Comparison of ENCODE assay signal across 13 mouse cellular contexts in genomic region chr7:29233745-29234144, GRCm38 (mm10). TPM values are rescaled to one million over a fixed set of nuclear protein-coding genes. Genes with fewer than 3 reads are reported as not detected.
DNase-seq lines count a peak whose midpoint lies in the region; ATAC-seq and TF ChIP-seq lines count a peak whose summit lies in the region.
"Had no signal": no experiment of that assay in that cellular context is flagged by ENCODE, and none has a peak within 500 bp of the region (broad histone marks: within the 10 kb centered on the region; RNA-seq: fewer than 3 reads in every experiment).

No protein-coding gene starts in this region.

- H3K9ac ChIP-seq in lung, embryonic 16.5 days (ENCODE audit: low read length), result 0 out of 2 replicates have a peak overlapping the region, but pooled peaks have one; percentile 7
- H3K9ac ChIP-seq: forebrain, embryonic 15.5 days; neural tube, embryonic 12.5 days had no signal

- no peak overlapping the region for H3K4me3 ChIP-seq in testis, adult 2 months (ENCODE audit: control insufficient read depth, low read depth, low read length)
- no peak overlapping the region for H3K4me3 ChIP-seq in lung, embryonic 16.5 days (ENCODE audit: low read length)
- H3K4me3 ChIP-seq: forebrain, embryonic 15.5 days; left cerebral cortex, adult 2 months; neural tube, embryonic 12.5 days had no signal

- no peaks in the 10 kb centered on the region for H3K27me3 ChIP-seq in testis, adult 2 months (ENCODE audit: control insufficient read depth, insufficient read depth, low read length)
- peaks cover 6% of the 10 kb centered on the region; the same call in 1 of the 2 replicates for H3K27me3 ChIP-seq in lung, embryonic 16.5 days (ENCODE audit: control insufficient read depth, insufficient read depth, low read depth, low read length)

- H3K4me1 ChIP-seq in testis, adult 2 months (ENCODE audit: control insufficient read depth, insufficient read depth, low read length), result peaks cover 5% of the 10 kb centered on the region
- H3K4me1 ChIP-seq in lung, embryonic 16.5 days (replicated peaks; ENCODE audit: control insufficient read depth, insufficient read depth, low read length), result peaks cover 10% of the 10 kb centered on the region; the same call in 1 of the 2 replicates

- H3K27ac ChIP-seq in testis, adult 2 months (ENCODE audit: control insufficient read depth, insufficient read depth, low read depth, low read length), result peak overlapping the region; percentile 7; the same call in 1 of the 2 replicates
- peak overlapping the region; percentile 51 for H3K27ac ChIP-seq in lung, embryonic 16.5 days (ENCODE audit: low read length)
- H3K27ac ChIP-seq: forebrain, embryonic 15.5 days; left cerebral cortex, adult 2 months; neural tube, embryonic 12.5 days had no signal

- TF ChIP-seq POLR2A in testis, adult 2 months (IDR thresholded peaks at IDR 0.05; ENCODE audit: control insufficient read depth, low read depth, low read length), result no peak

- H3K4me2 ChIP-seq in lung, embryonic 16.5 days (ENCODE audit: low read depth, low read length), result no peak overlapping the region
- H3K4me2 ChIP-seq: forebrain, embryonic 15.5 days; neural tube, embryonic 12.5 days had no signal

- DNase-seq in testis, postnatal 10 days (ENCODE audit: low spot score), result no peak
- DNase-seq in heart, adult 8-10 months (ENCODE audit: low spot score), result peak; percentile 68
- no peak for DNase-seq in gastrocnemius, postnatal 10 days
- DNase-seq in embryo, embryonic 10 days (ENCODE audit: low spot score), result no peak
- DNase-seq: adrenal gland, postnatal 25 days; cerebellum, postnatal 10 days had no signal

- no peaks in the 10 kb centered on the region for H3K36me3 ChIP-seq in testis, adult 2 months (ENCODE audit: control insufficient read depth, insufficient read depth, low read length)
- no peaks in the 10 kb centered on the region for H3K36me3 ChIP-seq in lung, embryonic 16.5 days (ENCODE audit: control insufficient read depth, insufficient read depth, low read length)
- H3K36me3 ChIP-seq: forebrain, embryonic 15.5 days; G1E; neural tube, embryonic 12.5 days had no signal

- no peaks in the 10 kb centered on the region for H3K9me3 ChIP-seq in lung, embryonic 16.5 days (ENCODE audit: control insufficient read depth, low read length)
- H3K9me3 ChIP-seq: forebrain, embryonic 15.5 days; neural tube, embryonic 12.5 days had no signal

- no peak for ATAC-seq in lung, embryonic 16.5 days (ENCODE audit: low read depth)
- ATAC-seq in erythroblast, adult 5-6 weeks (replicated peaks; ENCODE audit: low FRiP score, poor library complexity, severe bottlenecking), result no peak
- ATAC-seq: forebrain, embryonic 15.5 days had no signal

- no peak for TF ChIP-seq CTCF in testis, adult 2 months (IDR thresholded peaks at IDR 0.05; ENCODE audit: control insufficient read depth, insufficient read depth, insufficient replicate concordance, low read depth, low read length)

- WGBS in lung, embryonic 16.5 days, result 43% methylated on average over 6 of the region's 6 CpGs

RNA-seq across cellular contexts. Expression of gene Kcnk6, which starts 1.4 kb away (rescaled TPM):
- polyA plus RNA-seq in testis, adult 2 months (2012; rRNA removed), result 4.8 and 5.8 TPM in 2 replicates
- 1 to 10 TPM; 1.5 to 2.3 (median 2.0) TPM for total RNA-seq in heart, adult 8-10 months (2022)
- polyA plus RNA-seq in lung, embryonic 16.5 days (2015; fragmentation: Nextera tagmentation; extraction: Ambion mirVana), result 1.6 and 2.9 TPM in 2 replicates
- 0.38 and 1.7 TPM in 2 replicates for total RNA-seq in erythroblast, adult 5-6 weeks (2015; ENCODE audit: low replicate concordance)
- total RNA-seq in erythroblast, adult 5-6 weeks (2017; ENCODE audit: low replicate concordance), result 2.9 and 4.2 TPM in 2 replicates
- 1 to 10 TPM; 2.9 to 5.0 TPM for total RNA-seq in gastrocnemius, postnatal 10 days (2021)
- total RNA-seq: G1E had no signal
- polyA plus RNA-seq: G1E had no signal

RNA-seq across cellular contexts. Expression of gene Yif1b, which starts 4.4 kb away (rescaled TPM):
- 321 and 371 TPM in 2 replicates for polyA plus RNA-seq in testis, adult 2 months (2012; rRNA removed)
- total RNA-seq in heart, adult 8-10 months (2022), result 10 to 100 TPM; 66.2 to 78.1 (median 70.0) TPM
- 126 and 136 TPM in 2 replicates for polyA plus RNA-seq in lung, embryonic 16.5 days (2015; fragmentation: Nextera tagmentation; extraction: Ambion mirVana)
- 8.5 and 11.5 TPM in 2 replicates for total RNA-seq in erythroblast, adult 5-6 weeks (2015; ENCODE audit: low replicate concordance)
- 7.0 and 7.2 TPM in 2 replicates for total RNA-seq in erythroblast, adult 5-6 weeks (2017; ENCODE audit: low replicate concordance)
- 10 to 100 TPM; 48.8 to 50.6 TPM for total RNA-seq in gastrocnemius, postnatal 10 days (2021)

RNA-seq across cellular contexts. Expression of gene 2200002D01Rik, which starts 14.5 kb away (rescaled TPM):
- polyA plus RNA-seq in testis, adult 2 months (2012; rRNA removed), result 0.15 and 0.29 TPM in 2 replicates
- 1 to 10 TPM; 1.7 to 3.9 (median 2.6) TPM for total RNA-seq in heart, adult 8-10 months (2022)
- 21.9 and 32.5 TPM in 2 replicates for polyA plus RNA-seq in lung, embryonic 16.5 days (2015; fragmentation: Nextera tagmentation; extraction: Ambion mirVana)
- not detected in 2 replicates for total RNA-seq in erythroblast, adult 5-6 weeks (2015; ENCODE audit: low replicate concordance)
- 2.5 TPM in 1 of 2 replicates, not detected in the other for total RNA-seq in erythroblast, adult 5-6 weeks (2017; ENCODE audit: low replicate concordance)
- total RNA-seq in gastrocnemius, postnatal 10 days (2021), result 1 to 10 TPM in 1 of 2 experiments, under 1 TPM in 1; 0.72 to 1.3 TPM
- polyA plus RNA-seq: G1E had no signal

RNA-seq across cellular contexts. Expression of gene Catsperg1, which starts 19.9 kb away (rescaled TPM):
- polyA plus RNA-seq in testis, adult 2 months (2012; rRNA removed), result 222 and 254 TPM in 2 replicates
- under 1 TPM in 3 of 4 experiments, not detected in 1; 0.24 to 0.34 (median 0.25) TPM for total RNA-seq in heart, adult 8-10 months (2022)
- 1.1 and 1.7 TPM in 2 replicates for polyA plus RNA-seq in lung, embryonic 16.5 days (2015; fragmentation: Nextera tagmentation; extraction: Ambion mirVana)
- not detected in 2 replicates for total RNA-seq in erythroblast, adult 5-6 weeks (2015; ENCODE audit: low replicate concordance)
- total RNA-seq in erythroblast, adult 5-6 weeks (2017; ENCODE audit: low replicate concordance), result 0.70 TPM in 1 of 2 replicates, not detected in the other
- under 1 TPM; 0.16 to 0.56 TPM for total RNA-seq in gastrocnemius, postnatal 10 days (2021)

RNA-seq across cellular contexts. Expression of gene Spint2, which starts 48.0 kb away (rescaled TPM):
- polyA plus RNA-seq in testis, adult 2 months (2012; rRNA removed), result 146 and 160 TPM in 2 replicates
- total RNA-seq in heart, adult 8-10 months (2022), result 10 to 100 TPM; 47.3 to 54.5 (median 53.2) TPM
- 309 and 317 TPM in 2 replicates for polyA plus RNA-seq in lung, embryonic 16.5 days (2015; fragmentation: Nextera tagmentation; extraction: Ambion mirVana)
- 15.5 and 18.8 TPM in 2 replicates for total RNA-seq in erythroblast, adult 5-6 weeks (2015; ENCODE audit: low replicate concordance)
- 6.8 and 7.6 TPM in 2 replicates for total RNA-seq in erythroblast, adult 5-6 weeks (2017; ENCODE audit: low replicate concordance)
- 1 to 10 TPM; 6.6 to 8.2 TPM for total RNA-seq in gastrocnemius, postnatal 10 days (2021)
